Mouse (Mus musculus): ENCODE results near the gene Abcc9.

DNA sequence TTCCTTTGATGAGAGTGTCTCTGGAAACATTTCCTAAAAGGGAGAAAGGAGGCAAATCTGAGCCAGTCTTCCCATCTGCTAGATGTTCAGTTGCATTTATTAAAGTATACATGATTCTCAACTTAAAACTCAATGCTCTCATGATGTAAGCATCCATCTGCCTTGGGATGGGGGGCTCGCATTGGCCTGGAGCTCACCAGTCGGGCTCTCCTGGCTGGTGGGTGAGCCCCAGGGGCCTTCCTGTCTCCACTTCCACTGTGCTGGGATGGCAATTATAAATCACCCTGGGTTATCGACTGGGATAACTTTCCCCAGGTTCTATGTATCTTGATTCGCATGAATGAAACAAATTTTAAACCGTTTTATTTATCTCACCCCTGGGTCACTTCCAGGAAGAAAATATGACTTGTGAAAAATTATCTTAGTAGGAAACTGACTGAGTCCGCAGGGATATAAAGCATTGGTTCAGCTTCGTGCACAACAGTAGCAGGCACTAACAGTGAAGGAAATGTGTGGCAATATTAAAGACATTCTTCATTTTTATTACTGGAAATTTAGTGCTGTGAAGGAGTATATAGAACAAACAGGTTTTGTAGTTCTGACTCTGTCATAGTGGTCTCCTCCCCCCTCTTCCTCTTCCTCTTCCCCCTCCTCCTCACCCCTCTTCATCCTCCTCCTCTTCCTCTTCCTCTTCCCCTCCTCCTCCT lies 19.0 kb downstream of the Abcc9 start:
- TF ChIP-seq GATA1 (IDR thresholded peaks at IDR 0.05; ENCODE audit: borderline replicate concordance, low read length) (no peak), CTCF (IDR thresholded peaks at IDR 0.05; ENCODE audit: low read depth, low read length) (no peak), TAL1 (conservative IDR thresholded peaks at IDR 0.05; ENCODE audit: low read depth, low read length) (no peak)

All from G1E (cell line).